ENCODE assay signal across 21 mouse cellular contexts in genomic region chr5:141649831-141650375, GRCm38 (mm10).
"Had no signal": no experiment of that assay in that cellular context is flagged by ENCODE, and none has a peak within 500 bp of the region (broad histone marks: within the 10 kb centered on the region; RNA-seq: fewer than 3 reads in every experiment).

No protein-coding gene starts in this region.

- DNase-seq: liver, postnatal 0 days; lung, adult 2 months; lung, postnatal 14 days; lung, postnatal 36 days; midbrain, embryonic 14.5 days; right cerebral cortex, adult 18-20 months; right cerebral cortex, postnatal 25 days; right cerebral cortex, postnatal 4 days; spleen, adult 18-20 months; thymus, adult 18-20 months; thymus, postnatal 14 days; thymus, postnatal 36 days had no signal

- H3K9ac ChIP-seq: liver, embryonic 15.5 days; liver, postnatal 0 days; lung, embryonic 15.5 days; midbrain, embryonic 12.5 days; neural tube, embryonic 13.5 days; neural tube, embryonic 15.5 days had no signal

- H3K4me1 ChIP-seq: liver, embryonic 15.5 days; lung, embryonic 15.5 days; midbrain, embryonic 10.5 days; midbrain, embryonic 12.5 days; neural tube, embryonic 13.5 days; neural tube, embryonic 15.5 days had no signal

- H3K9me3 ChIP-seq: liver, embryonic 15.5 days; lung, embryonic 15.5 days; midbrain, embryonic 10.5 days; midbrain, embryonic 12.5 days; neural tube, embryonic 13.5 days; neural tube, embryonic 15.5 days had no signal

- ATAC-seq: liver, postnatal 0 days; lung, postnatal 0 days; midbrain, embryonic 16.5 days had no signal

- H3K4me3 ChIP-seq: liver, embryonic 15.5 days; lung, embryonic 15.5 days; midbrain, embryonic 10.5 days; midbrain, embryonic 12.5 days; myocyte; neural tube, embryonic 13.5 days; neural tube, embryonic 15.5 days had no signal

- H3K36me3 ChIP-seq: liver, embryonic 15.5 days; lung, embryonic 15.5 days; midbrain, embryonic 10.5 days; midbrain, embryonic 12.5 days; neural tube, embryonic 13.5 days; neural tube, embryonic 15.5 days had no signal

- H3K27me3 ChIP-seq: liver, embryonic 15.5 days; lung, embryonic 15.5 days; midbrain, embryonic 12.5 days; neural tube, embryonic 13.5 days; neural tube, embryonic 15.5 days had no signal

- H3K27ac ChIP-seq: liver, embryonic 15.5 days; lung, embryonic 15.5 days; midbrain, embryonic 10.5 days; midbrain, embryonic 12.5 days; neural tube, embryonic 13.5 days; neural tube, embryonic 15.5 days had no signal

- H3K4me2 ChIP-seq: liver, embryonic 15.5 days; lung, embryonic 15.5 days; midbrain, embryonic 12.5 days; neural tube, embryonic 13.5 days; neural tube, embryonic 15.5 days had no signal
